Mouse (Mus musculus) embryonic facial prominence, embryonic 10.5 days (tissue): ENCODE data around the gene Ap3d1. TPM values are rescaled to one million over a fixed set of nuclear protein-coding genes. Genes with fewer than 3 reads are reported as not detected.

Source experiments
- DNase-seq: peaks from one replicate; pipeline ENCODE4 v3.0.0-alpha.2; 2017; ENCODE audit warnings: low spot score
- H3K27ac ChIP-seq: fragments of 300-500 bp; sonication (generic); replicated peaks from 2 replicates; pipeline ENCODE4 v1.5.1; 2016; ENCODE audit warnings: mild to moderate bottlenecking
- H3K27me3 ChIP-seq: fragments of 300-500 bp; sonication (generic); replicated peaks from 2 replicates; pipeline ENCODE4 v1.6.1; 2016; ENCODE audit warnings: low read depth, mild to moderate bottlenecking; ENCODE audit not compliant: poor library complexity, severe bottlenecking
- H3K36me3 ChIP-seq: fragments of 300-500 bp; sonication (generic); replicated peaks from 2 replicates; pipeline ENCODE4 v1.6.1; 2016; ENCODE audit warnings: mild to moderate bottlenecking, moderate library complexity
- H3K4me1 ChIP-seq: fragments of 300-500 bp; sonication (generic); 2 replicates; pipeline ENCODE4 v1.6.1; 2016
- H3K4me3 ChIP-seq: fragments of 300-500 bp; sonication (generic); 2 replicates; pipeline ENCODE4 v1.5.1; 2016; ENCODE audit warnings: mild to moderate bottlenecking, moderate library complexity
- H3K9me3 ChIP-seq: fragments of 300-500 bp; sonication (generic); 2 replicates; pipeline ENCODE4 v1.6.1; 2016; ENCODE audit warnings: mild to moderate bottlenecking
- WGBS: fragments of 180-500 bp; shearing (Covaris S2); methylation state at CpG from one replicate; pipeline ENCODE4 v1.1.7; 2016; 5-methylcytosine and 5-hydroxymethylcytosine counted together
- polyA plus RNA-seq: library from polyadenylated mRNA; unstranded; fragments of >200 nt; fragmentation: Nextera tagmentation; extraction: Ambion mirVana; gene quantifications from 2 replicates; pipeline ENCODE4 v1.2.1, GENCODE M21; 2016

Ap3d1 gene
- polyA plus RNA-seq, 1 experiment from 2014 or later = 60.5 TPM

DNA sequence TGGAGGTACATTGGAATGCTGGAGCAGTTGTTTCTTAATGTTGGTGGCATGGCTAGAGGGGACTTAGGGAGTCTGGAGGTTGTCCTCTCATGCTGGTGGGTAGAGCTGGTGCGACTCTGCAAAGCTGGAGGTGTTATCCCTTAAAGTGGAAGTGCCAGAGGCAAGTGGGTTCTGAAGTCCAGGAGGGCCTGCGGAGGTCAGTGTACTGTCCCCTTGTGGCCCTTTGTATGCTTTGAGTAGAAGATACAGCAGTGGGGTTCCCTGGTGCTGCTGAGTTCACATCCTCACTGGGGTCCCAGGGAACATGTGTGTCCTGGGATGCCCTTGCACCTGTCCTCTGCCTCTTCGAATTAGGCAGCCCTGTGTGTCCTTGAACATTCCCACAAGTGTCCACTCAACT, 14.0 kb upstream of the Ap3d1 start:
- H3K27ac ChIP-seq = peak overlapping the region; percentile 99
- H3K27me3 ChIP-seq = no peaks in the 10 kb centered on the region
- H3K36me3 ChIP-seq = no peaks in the 10 kb centered on the region
- no peaks in the 10 kb centered on the region for H3K9me3 ChIP-seq
- peaks cover 70% of the 10 kb centered on the region for H3K4me1 ChIP-seq
- peak overlapping the region; percentile 99 for H3K4me3 ChIP-seq
- no peak for DNase-seq
- 32% methylated on average over 3 of the region's 3 CpGs for WGBS

DNA sequence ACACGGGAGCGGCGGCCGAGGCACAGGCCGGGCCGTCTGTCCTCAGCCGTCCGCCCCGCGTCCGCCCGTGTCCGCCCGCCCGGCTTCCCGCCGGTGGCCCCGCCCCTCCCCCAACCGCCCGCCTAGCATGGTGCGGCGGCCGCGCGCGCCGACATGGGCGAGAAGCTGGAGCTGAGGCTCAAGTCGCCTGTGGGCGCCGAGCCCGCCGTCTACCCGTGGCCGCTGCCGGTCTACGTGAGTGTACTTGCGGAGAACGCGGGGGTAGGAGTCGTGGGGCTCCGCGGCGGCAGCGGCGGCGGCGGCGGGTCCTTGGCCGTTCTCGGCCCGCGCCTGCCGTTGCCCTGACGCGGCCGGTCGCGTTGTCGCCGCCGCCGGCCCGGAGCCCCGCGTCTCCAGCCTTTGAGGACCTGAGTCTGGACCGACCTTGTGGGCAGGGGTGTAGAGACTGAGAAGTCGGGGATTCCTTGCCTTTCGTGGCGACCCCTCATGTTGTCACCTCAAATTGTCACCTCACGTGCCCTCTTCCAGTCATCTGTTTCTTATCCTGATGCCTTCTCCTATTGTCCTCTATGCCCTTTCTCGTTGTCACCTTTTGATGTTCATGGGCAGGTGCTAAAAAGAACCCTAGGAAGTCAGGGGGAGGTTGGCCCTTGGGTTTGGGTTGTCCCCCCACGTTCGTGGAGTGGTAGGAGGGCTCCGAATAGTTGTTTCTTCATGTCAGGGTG, 13.4 kb upstream of the Ap3d1 start:
- Histone ChIP-seq H3K4me3 (peak overlapping the region; percentile 99), H3K9me3 (no peaks in the 10 kb centered on the region), H3K4me1 (peaks cover 64% of the 10 kb centered on the region), H3K27me3 (no peaks in the 10 kb centered on the region), H3K36me3 (no peaks in the 10 kb centered on the region), H3K27ac (peak overlapping the region; percentile 99)
- WGBS = 1% methylated on average over 75 of the region's 75 CpGs
- no peak for DNase-seq

DNA sequence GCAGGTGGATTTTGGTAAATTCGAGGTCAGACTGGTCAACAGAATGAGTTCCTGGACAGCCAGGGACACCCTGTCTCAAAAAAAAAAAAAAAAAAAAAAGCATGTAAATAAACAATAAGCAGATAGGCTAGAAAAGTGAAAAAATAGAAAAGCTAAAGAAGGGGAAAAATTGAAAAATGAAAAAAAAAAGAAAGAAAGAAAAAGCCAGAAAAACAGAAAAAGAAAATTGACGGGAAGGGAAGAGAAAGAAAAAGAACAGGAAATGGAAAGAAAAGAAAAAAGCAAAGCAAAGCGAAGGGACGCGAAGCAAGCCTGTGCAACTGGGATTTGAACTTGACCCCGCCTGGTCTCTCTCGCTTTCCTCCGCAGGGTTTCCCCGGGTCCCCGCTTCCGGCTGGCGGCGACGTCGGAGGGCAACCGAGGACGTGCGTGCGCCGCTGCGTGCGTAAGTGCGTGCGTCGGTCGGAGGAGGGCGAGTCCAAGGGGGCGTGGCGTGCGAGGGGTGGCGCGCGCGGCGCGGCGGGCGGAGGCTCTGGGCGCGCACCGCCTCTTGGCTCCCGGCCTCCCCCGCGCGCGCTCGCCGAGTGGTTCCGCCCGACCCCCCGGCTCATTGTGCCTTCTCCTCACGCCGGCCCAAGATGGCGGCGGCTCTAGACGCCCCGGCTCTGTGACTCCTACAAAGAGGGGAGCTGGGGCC, 12.7 kb upstream of the Ap3d1 start, which contains the start of gene Dot1l:
Gene Dot1l, plus strand, starts transcription at position 613 of the 697 bp plus-strand sequence.
- WGBS = 1% methylated on average over 57 of the region's 57 CpGs

DNA sequence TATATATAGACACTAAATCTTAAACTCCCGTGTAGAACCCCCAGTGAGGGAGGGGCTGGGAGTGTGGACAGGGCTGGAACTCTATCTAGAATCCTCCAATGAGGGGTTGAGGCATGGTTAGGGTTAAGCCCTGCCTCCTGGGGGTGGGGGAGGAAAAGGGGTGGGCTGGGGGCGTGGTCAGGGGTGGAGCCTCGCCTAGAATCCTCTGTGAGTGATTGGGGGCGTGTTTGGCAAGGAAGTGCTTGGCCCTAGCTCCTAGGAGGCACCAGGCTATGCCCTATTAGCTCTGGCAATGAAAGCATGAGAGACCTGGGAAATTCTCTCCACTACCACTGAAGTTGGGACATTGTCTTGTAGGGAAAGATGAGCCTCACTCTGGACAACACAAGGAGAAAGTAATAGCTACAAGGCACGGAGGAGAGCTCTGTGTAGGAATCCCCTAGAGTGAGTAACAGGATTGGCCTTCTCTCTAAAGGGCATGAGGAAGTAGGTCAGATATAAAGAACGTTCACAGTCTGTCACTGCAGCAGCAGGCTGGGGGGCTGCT, 10.1 kb upstream of the Ap3d1 start:
- H3K4me3 ChIP-seq = peak overlapping the region; percentile 48
- DNase-seq = peak; percentile 92
- H3K4me1 ChIP-seq = peaks cover 44% of the 10 kb centered on the region
- no peaks in the 10 kb centered on the region for H3K36me3 ChIP-seq
- H3K27me3 ChIP-seq = no peaks in the 10 kb centered on the region
- H3K27ac ChIP-seq = no peak overlapping the region; the same call in 1 of the 2 replicates
- no peaks in the 10 kb centered on the region for H3K9me3 ChIP-seq
- WGBS = 7% methylated on average over 6 of the region's 6 CpGs

More for the DNA sequence above, 12.7 kb upstream of the Ap3d1 start, which contains the start of gene Dot1l:
- Histone ChIP-seq H3K36me3 (no peaks in the 10 kb centered on the region), H3K9me3 (no peaks in the 10 kb centered on the region), H3K4me3 (peak within 1 kb of the TSS; percentile 99), H3K4me1 (peaks cover 63% of the 10 kb centered on the region), H3K27me3 (no peaks in the 10 kb centered on the region), H3K27ac (peak within 1 kb of the TSS; percentile 99)
- DNase-seq = peak; percentile 99

DNA sequence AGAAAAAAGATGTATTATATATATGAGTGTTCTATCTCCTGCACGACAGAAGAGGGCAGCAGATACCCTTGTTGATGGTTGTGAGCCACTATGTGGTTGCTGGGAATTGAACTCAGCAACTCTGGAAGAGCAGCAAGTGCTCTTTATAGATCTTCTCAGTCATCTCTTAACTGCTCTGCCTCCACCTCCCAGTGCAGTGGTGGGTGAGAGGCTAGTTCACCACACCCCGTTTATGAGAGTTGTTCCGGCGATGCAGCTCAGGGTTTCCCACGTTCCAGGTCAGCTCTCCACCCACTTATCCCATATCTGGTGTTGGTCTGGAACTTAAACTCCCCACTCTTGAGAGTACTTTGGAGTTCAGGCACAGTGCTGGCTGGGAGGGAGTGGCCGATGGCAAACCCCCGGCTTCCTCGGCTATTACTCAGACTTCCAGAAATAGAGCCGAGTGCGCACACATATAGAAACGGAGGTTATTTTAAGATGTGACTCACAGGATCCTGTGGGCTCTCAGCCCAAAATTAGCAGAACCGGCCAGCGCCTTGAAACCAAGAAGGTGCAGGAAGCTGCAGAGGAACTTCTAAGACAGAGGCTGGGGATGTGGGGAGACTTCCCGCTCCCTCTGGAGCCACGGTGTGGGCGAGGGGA, 9.2 kb upstream of the Ap3d1 start:
- 14% methylated on average over 16 of the region's 16 CpGs for WGBS
- no peak overlapping the region; the same call in 1 of the 2 replicates for H3K27ac ChIP-seq
- no peaks in the 10 kb centered on the region for H3K27me3 ChIP-seq
- no peak for DNase-seq
- H3K4me1 ChIP-seq = peaks cover 35% of the 10 kb centered on the region
- no peaks in the 10 kb centered on the region for H3K36me3 ChIP-seq
- peak overlapping the region; percentile 48 for H3K4me3 ChIP-seq
- no peaks in the 10 kb centered on the region for H3K9me3 ChIP-seq

DNA sequence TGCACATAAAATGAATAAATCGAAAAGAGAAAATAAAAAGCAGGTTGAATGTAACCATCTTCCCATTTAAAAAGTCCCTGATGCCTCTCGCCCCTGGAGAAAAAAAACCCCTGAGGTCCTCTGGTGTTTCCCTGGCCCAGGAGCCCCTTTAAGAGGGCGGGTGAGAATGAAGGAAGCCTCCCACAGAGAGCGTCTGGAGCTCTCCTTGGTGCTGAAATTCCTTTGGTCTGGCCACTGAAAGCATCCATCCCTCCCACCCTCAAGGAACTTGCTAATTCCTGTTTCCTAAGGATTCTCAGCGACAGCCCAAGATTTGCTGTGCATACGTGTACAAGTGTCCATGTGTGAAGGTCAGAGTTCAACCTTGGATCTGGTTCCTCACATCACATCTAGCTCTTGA, 6.5 kb upstream of the Ap3d1 start:
- WGBS = 9% methylated on average over 6 of the region's 6 CpGs
- Histone ChIP-seq H3K9me3 (no peaks in the 10 kb centered on the region), H3K27ac (no peak overlapping the region), H3K36me3 (no peaks in the 10 kb centered on the region), H3K4me3 (no peak overlapping the region), H3K4me1 (peaks cover 26% of the 10 kb centered on the region), H3K27me3 (no peaks in the 10 kb centered on the region)
- peak; percentile 77 for DNase-seq

DNA sequence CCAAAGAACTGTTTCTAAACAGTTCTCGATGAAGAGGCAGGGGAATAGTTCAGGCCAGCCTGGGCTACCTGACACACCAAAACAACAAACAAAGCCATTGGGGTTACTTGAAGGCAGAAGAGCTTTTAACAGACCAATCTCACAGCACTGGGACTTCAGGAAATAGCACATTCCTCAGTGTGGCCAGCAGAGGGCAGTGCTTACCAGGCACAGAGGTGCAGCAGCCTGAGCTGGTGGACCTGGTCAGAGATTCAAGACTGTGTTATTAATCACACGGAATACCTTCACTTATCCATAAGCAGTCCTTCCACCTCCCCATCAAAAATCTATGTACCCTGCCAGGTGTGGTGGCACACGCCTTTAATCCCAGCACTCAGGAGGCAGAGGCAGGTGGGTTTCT, 5.3 kb upstream of the Ap3d1 start:
- no peak overlapping the region for H3K4me3 ChIP-seq
- WGBS = 15% methylated on average over 3 of the region's 3 CpGs

DNA sequence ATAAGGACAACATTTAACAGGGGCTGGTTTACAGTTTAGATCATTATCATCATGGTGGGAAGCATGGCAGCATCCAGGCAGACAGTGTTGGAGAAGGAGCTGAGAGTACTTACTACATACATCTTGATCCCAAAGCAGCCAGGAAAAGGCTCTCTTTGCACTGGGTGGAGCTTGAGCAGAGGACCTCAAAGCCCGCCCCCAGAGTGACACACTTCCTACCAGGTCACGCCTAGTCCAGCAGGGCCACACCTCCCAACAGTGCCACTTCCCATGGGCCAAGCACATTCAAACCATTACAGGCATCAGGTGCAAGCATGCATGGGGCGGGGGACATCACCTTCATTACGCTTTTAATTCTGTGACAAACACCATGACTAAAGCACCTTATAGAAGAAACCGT, 2.2 kb upstream of the Ap3d1 start:
- Histone ChIP-seq H3K4me1 (peaks cover 36% of the 10 kb centered on the region), H3K36me3 (peaks cover 13% of the 10 kb centered on the region; the same call in 1 of the 2 replicates), H3K27me3 (no peaks in the 10 kb centered on the region), H3K9me3 (no peaks in the 10 kb centered on the region), H3K4me3 (no peak overlapping the region), H3K27ac (no peak overlapping the region)
- peak; percentile 19 for DNase-seq
- 40% methylated on average over 5 of the region's 5 CpGs for WGBS

More for the DNA sequence above, 5.3 kb upstream of the Ap3d1 start:
- DNase-seq = peak; percentile 82
- peaks cover 29% of the 10 kb centered on the region for H3K4me1 ChIP-seq
- no peaks in the 10 kb centered on the region for H3K9me3 ChIP-seq
- H3K36me3 ChIP-seq = no peaks in the 10 kb centered on the region
- no peaks in the 10 kb centered on the region for H3K27me3 ChIP-seq
- no peak overlapping the region for H3K27ac ChIP-seq

DNA sequence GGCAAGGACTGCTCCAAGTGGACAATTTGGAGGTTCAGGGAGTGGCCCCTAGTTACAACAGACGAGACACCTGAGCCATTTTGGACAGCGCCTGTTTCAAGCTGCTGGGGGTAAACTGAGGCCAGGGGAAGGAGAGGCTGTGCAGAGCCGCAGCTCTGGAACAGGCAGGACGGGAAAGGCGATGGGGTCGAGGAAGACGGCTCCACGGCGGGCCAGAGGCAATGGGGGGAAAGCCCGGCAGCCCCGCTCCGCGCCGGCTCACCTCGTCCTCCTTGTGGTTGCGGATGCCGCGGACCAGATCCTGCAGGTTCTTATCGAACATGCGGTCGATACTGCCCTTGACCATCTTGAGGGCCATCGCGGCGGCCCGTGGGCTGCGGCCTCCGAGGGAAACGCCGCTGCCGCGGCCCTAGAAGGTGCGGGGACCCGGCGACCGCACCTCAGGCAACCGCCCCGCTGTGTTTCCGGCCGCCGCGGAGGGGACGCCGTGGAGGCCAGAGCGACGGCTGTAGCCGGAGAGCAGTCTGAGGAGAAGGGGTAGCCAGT, 357 bp downstream of the Ap3d1 start:
- H3K36me3 ChIP-seq = peaks cover 32% of the 10 kb centered on the region
- H3K27me3 ChIP-seq = no peaks in the 10 kb centered on the region
- peak overlapping the region; percentile 79 for H3K4me3 ChIP-seq
- peaks cover 32% of the 10 kb centered on the region for H3K4me1 ChIP-seq
- no peaks in the 10 kb centered on the region for H3K9me3 ChIP-seq
- H3K27ac ChIP-seq = peak overlapping the region; percentile 92
- no peak for DNase-seq
- under 1% methylated on average over 46 of the region's 46 CpGs for WGBS

DNA sequence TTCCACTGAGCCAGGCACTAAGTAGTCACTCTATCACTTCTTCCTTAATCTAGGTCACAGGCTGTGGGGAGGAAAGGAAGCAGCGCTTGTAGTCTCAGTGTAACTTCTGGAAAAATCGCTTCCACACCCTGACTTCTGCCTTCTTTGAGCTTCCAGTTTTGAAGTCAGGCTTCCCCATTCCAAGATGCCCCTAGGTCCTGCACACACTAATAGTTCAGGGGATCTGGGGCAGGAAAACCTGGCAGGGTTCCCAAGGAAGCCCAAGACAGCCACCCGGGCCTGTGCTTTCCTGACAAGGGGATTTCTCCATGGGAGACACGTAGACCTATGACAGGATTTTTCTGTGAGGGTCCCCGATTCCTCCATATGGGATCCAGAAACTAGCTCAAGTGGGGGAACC, 918 bp downstream of the Ap3d1 start:
- 38% methylated on average over 5 of the region's 5 CpGs for WGBS
- Histone ChIP-seq H3K27ac (peak overlapping the region; percentile 92), H3K27me3 (no peaks in the 10 kb centered on the region), H3K4me1 (peaks cover 32% of the 10 kb centered on the region), H3K36me3 (peaks cover 36% of the 10 kb centered on the region), H3K9me3 (no peaks in the 10 kb centered on the region), H3K4me3 (peak overlapping the region; percentile 79)
- DNase-seq = no peak

DNA sequence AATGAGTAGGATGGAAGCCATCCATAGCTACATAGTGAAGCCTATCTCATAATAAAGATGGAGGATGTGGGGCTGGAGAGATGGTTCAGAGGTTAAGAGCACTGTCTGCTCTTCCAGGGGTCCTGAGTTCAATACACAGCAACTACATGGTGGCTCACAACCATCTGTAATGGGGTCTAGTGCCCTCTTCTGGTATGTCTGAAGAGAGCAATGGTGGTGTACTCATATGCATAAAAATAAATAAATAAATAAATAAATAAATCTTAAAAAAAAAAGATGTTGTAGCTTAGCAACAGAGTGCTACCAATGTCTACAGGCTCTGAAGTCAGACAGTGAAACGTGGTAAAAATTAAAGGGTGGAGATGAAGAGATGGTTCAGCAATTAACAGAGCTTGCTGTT, 3.4 kb downstream of the Ap3d1 start:
- H3K4me1 ChIP-seq = peaks cover 25% of the 10 kb centered on the region
- H3K27me3 ChIP-seq = no peaks in the 10 kb centered on the region
- H3K27ac ChIP-seq = no peak overlapping the region
- H3K4me3 ChIP-seq = no peak overlapping the region
- WGBS = 75% methylated on average over 1 of the region's 1 CpGs
- H3K9me3 ChIP-seq = no peaks in the 10 kb centered on the region
- H3K36me3 ChIP-seq = peaks cover 59% of the 10 kb centered on the region
- DNase-seq = no peak

DNA sequence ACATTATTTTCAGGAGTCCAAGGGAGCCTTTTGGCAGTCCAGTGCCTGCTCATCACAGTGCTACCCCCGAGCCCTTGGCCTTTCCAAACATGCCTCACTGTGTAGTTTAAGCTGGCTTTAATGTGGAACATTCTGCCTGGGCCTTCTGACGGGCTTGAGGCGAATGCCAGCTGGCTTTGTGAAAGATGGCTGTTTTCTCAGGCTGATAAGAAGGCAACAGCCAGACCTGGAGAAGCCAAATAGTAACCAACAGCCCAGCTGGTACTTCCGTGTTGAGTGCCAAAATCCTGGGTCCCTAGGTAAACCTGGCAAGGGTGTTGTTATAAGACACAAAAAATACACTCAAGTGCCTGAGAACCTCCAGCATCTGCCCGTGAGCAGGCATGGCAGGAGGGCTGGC, 5.3 kb downstream of the Ap3d1 start:
- no peak for DNase-seq
- Histone ChIP-seq H3K4me3 (no peak overlapping the region), H3K27ac (no peak overlapping the region), H3K27me3 (no peaks in the 10 kb centered on the region), H3K9me3 (no peaks in the 10 kb centered on the region), H3K4me1 (peaks cover 19% of the 10 kb centered on the region), H3K36me3 (peaks cover 78% of the 10 kb centered on the region)
- WGBS = 86% methylated on average over 5 of the region's 5 CpGs
